Mouse (Mus musculus) layer of hippocampus, adult 18-20 months (tissue): Measurements from ENCODE around the gene Rnf215. TPM values are rescaled to one million over a fixed set of nuclear protein-coding genes. Genes with fewer than 3 reads are reported as not detected.
"Not testable (repeated sequence)": the region's sequence is repeated elsewhere in the genome, so short reads cannot be mapped to it uniquely, and the experiment has no call there.

ENCODE experiments used
- DNase-seq, 2 experiments: peaks; one replicate each; pipeline ENCODE4 v3.0.0; 2022; ENCODE audit warnings: low spot score in 2 of 2
- total RNA-seq, 2 experiments: library from RNA; stranded (reverse); gene quantifications; 2 replicates each; pipeline ENCODE4 v1.2.3; 2021

The Rnf215 gene
- total RNA-seq, 2 experiments from 2014 or later, result 27.1 to 27.5 TPM

- no peak for DNase-seq
These were observed 22.1 kb upstream of the Rnf215 start for GRCm38 (mm10) chr11:4112861-4113260.

DNA sequence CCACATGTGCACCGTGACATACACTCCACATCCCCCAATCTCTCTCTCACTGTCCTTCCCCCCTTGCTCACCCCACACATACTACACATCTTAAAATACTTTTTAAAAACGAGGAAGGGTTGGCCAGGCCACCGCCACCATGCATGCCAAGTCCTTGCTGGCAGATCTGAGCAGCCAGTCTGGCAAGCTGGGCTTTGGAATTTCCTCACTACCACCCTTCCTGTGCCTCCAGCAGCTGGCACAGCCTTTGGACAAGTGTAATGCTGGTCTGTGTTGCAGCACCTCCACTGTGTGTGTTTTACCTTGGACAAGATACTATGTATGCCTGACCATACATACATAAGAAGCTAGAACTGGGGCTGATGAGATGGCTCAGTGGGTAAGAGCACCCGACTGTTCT is 21.5 kb upstream of the Rnf215 start:
- DNase-seq, result no peak

- DNase-seq, result no peak
These were observed 21.0 kb upstream of the Rnf215 start for GRCm38 (mm10) chr11:4113970-4114369.

- DNase-seq, result not testable (repeated sequence)
These were observed 20.5 kb upstream of the Rnf215 start for GRCm38 (mm10) chr11:4114541-4114940.

GRCm38 (mm10) chr11:4115407-4115806 is 19.6 kb upstream of the Rnf215 start:
- no peak for DNase-seq

GRCm38 (mm10) chr11:4116458-4117141 is 18.4 kb upstream of the Rnf215 start:
- peak in 1 of 2 experiments; percentile 67 for DNase-seq

DNA sequence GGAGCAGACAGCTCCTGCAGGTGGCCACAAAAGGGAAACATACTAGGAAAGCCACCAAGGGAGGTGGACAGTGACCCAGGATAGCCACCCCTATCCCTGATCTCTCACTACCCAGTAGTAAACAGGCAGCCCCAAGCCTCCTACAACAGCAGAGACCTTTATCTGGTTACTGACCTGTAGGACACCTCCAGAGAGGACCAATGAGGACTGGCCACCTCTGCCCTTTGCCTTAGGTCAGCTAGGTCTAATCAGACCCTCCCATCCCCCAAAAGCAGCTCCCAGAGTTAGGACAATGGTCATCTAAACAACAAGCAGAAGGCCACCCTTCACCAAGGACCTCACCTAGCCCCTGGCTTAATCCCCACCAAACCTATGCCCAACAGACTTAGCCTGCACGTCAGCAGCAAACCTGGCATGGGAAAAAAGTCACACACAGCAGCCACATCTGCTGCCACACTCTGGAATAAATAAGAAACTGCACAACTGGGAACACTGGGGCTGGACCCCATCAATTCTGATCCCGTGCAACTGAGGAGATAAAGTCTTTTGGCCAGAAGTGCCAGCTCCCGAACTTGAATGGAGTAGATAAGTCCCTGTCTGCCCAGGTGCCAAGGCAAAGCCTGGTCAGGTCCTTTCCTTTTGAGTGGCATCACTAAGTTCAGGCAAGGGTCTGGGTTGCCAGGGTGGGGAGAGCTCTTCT is 17.5 kb upstream of the Rnf215 start:
- DNase-seq, result no peak

DNA sequence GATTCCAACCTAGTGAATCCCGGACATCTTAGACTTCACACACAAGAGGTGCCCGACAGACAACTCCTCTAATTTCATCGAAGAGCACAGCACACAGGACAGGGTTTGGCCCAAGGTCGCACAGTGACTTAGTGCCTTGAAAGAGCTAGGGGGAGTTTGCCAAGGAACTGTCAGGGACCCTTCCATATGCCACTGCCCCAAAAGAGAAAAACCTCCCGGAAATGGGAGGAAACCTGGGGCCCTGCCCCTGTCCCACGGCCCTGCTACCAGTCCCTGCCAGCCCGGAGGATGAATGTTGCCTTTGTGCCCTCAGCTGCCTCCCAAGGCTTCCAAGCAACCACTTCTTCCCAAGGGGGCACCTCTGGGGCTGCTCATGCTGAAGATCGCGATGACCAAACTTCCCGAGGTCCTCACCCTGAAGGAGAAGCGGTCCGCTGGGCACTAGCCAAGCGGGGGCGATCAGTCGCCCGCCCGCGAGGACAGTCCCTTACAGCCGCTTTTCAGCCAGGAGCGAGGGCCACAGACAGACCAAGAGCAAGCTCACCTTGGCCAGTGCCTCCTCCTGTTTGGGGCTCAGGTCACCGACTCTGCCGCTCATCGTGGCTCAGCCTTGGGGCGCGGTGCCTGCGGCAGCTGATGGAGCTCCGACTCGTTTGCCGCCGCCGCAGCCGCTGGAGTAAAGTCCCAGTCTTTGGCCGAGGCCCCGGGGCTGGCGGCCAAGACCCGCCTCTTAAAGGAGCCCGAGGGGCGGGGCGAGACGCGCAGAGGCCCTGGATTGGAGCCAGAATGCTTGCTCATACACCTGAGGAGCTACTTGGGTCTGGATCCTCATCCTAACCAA is 16.7 kb upstream of the Rnf215 start:
- peak; percentile 74 to 81 for DNase-seq

GRCm38 (mm10) chr11:4119635-4120034 is 15.4 kb upstream of the Rnf215 start:
- DNase-seq, result no peak

- no peak for DNase-seq
These were observed 13.3 kb upstream of the Rnf215 start for GRCm38 (mm10) chr11:4121691-4122090.

DNA sequence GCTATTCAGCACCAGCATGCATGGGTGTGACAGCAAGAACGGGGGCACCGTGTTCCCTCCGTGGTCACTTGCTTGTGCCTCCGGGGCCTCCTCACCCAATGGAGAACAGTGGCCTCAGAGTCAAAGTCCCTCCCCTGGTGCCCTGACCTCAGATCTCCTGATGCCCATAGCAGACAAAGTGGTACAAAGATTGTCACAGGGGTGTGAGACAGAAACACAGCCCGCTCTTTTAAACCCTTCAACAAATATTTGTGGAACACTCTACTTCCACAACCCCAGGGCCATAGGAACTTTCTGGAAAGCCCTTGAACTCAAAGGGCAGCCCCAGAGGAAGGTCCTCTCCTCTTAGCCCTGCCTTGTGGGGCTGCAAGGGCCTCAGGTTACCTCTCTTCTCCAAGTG is 12.8 kb upstream of the Rnf215 start:
- DNase-seq, result no peak

- no peak for DNase-seq
These were observed 12.0 kb upstream of the Rnf215 start, which contains the start of gene Sec14l2 for GRCm38 (mm10) chr11:4122742-4123579. TSS of gene Sec14l2 (minus strand) at chr11:4123415.

- peak in 1 of 2 experiments; percentile 68 for DNase-seq
These were observed 11.1 kb upstream of the Rnf215 start for GRCm38 (mm10) chr11:4123922-4124321.

- no peak for DNase-seq
These were observed 7.9 kb upstream of the Rnf215 start for GRCm38 (mm10) chr11:4127059-4127458.

DNA sequence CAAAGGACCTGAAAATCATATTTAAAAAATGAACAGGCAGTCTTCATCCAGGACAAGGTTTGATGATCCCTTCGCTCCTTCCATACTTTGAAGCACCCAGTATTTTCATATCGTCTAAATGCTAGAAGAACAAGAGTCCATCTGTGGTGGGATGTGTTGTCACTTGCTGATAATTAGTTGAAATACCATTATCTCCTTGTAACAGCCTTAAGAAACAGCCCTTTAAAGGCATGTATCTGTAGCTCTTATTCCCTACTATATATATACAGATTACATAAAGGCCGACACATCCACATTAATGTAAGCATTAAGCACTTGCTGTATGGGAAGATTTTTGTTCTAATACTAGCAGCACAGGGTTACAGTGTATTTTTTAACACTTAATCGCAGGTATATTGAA is 6.5 kb upstream of the Rnf215 start:
- not testable (repeated sequence) for DNase-seq

- DNase-seq, result no peak
These were observed 1.6 kb upstream of the Rnf215 start for GRCm38 (mm10) chr11:4133450-4133849.

GRCm38 (mm10) chr11:4134400-4134799 is 602 bp upstream of the Rnf215 start:
- DNase-seq, result no peak

DNA sequence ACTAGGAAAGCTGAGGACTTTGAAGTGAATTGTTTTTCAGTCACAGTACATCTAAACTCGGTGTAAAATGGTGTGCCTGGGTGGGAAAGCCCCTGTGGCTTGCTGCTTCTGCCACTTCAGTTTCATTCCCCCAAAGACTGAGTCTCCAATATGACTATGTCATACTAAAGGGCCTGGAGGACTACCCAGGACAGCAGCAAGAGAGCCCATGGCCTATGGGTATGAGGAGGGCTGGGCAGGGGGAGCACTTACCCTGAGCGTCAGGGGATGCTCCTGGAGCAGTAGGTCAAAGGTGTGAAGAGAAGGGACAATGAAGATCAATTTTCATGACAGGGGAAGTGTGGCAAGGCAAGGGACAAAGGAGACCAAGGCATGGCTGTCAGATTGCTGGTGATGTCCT is 4.0 kb downstream of the Rnf215 start:
- no peak for DNase-seq

DNA sequence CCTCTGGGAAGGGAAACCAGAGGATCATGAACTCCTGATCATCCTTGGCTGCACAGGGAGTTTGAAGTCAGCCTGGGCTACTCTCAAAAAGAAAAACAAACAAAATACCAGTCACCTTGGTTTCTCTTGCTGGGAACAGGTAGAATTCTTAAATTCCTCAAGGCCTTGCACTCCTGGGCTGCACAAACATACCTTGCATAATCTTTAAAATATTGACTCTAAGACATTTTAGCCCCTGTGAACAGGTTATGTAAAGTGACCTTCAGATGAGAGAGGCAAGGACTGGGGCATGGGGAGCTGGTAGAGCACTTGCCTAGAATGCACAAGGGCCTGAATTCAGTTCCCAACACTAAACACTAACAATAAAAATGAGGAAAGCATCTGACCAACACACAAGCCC is 6.5 kb downstream of the Rnf215 start:
- no peak for DNase-seq

DNA sequence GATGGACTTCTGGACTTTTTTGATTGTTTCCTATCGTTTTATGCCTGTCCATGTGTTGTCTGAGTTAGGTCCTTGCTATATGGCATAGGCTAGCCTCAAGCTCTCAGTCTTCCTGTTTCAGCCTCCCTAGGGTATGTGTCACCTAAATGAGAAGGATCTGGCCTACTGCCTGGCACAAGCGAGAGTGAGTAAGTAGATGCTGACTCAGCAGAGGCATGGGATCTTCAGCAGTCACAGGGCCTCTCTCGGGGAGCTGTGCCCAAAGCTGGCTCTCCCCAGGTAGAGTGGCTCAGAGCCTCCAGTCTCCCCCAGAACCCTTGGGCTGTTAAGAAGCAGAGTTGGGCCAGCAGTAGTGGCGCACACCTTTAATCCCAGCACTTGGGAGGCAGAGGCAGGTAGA is 7.3 kb downstream of the Rnf215 start:
- no peak for DNase-seq
